Mouse (Mus musculus) gastrocnemius, postnatal 14 days (tissue): ENCODE data around the gene Pik3c2g. TPM values are rescaled to one million over a fixed set of nuclear protein-coding genes. Genes with fewer than 3 reads are reported as not detected.

Source experiments
- DNase-seq: peaks from one replicate; pipeline ENCODE4 v3.0.0; 2021; ENCODE audit warnings: mixed read lengths
- intact Hi-C: fragments of 180-260 bp; cut with DNase I; formaldehyde crosslinking; loops from one replicate; pipeline ENCODE4 v1.15.1; 2025; ENCODE audit warnings: low total_unique reads
- total RNA-seq, 2 experiments: library from RNA; stranded (reverse); gene quantifications; 2 replicates each; pipeline ENCODE4 v1.2.3; 2021

Gene Pik3c2g
- total RNA-seq, 2 experiments from 2014 or later: 0.07 TPM; not detected in 1

- DNase-seq: no peak
- intact Hi-C loops: no loop called here
These were observed 132.7 kb downstream of the Pik3c2g start for GRCm38 (mm10) chr6:139719639-139720221.

- intact Hi-C loops: no loop called here
- no peak for DNase-seq
These were observed 148.9 kb downstream of the Pik3c2g start for GRCm38 (mm10) chr6:139735708-139736626.

- intact Hi-C loops: no loop called here
- no peak for DNase-seq
These were observed 151.3 kb downstream of the Pik3c2g start for GRCm38 (mm10) chr6:139738350-139738749.

GRCm38 (mm10) chr6:139742693-139743432 lies 155.8 kb downstream of the Pik3c2g start:
- DNase-seq: no peak
- intact Hi-C loops: no loop called here

- intact Hi-C loops: no loop called here
- no peak for DNase-seq
These were observed 159.9 kb downstream of the Pik3c2g start for GRCm38 (mm10) chr6:139746758-139747479.

GRCm38 (mm10) chr6:139748091-139748771 lies 161.2 kb downstream of the Pik3c2g start:
- intact Hi-C loops: no loop called here
- DNase-seq: no peak

- intact Hi-C loops: no loop called here
- no peak for DNase-seq
These were observed 163.6 kb downstream of the Pik3c2g start for GRCm38 (mm10) chr6:139750599-139750998.

GRCm38 (mm10) chr6:139751022-139751421 lies 164.0 kb downstream of the Pik3c2g start:
- intact Hi-C loops: no loop called here
- no peak for DNase-seq

GRCm38 (mm10) chr6:139757876-139758275 lies 170.9 kb downstream of the Pik3c2g start:
- no peak for DNase-seq
- intact Hi-C loops: no loop called here

- intact Hi-C loops: no loop called here
- DNase-seq: no peak
These were observed 174.0 kb downstream of the Pik3c2g start for GRCm38 (mm10) chr6:139760978-139761377.

- intact Hi-C loops: no loop called here
- DNase-seq: no peak
These were observed 177.4 kb downstream of the Pik3c2g start for GRCm38 (mm10) chr6:139764398-139764797.

- DNase-seq: no peak
- intact Hi-C loops: no loop called here
These were observed 182.9 kb downstream of the Pik3c2g start for GRCm38 (mm10) chr6:139769744-139770473.

GRCm38 (mm10) chr6:139770535-139770934 lies 183.5 kb downstream of the Pik3c2g start:
- intact Hi-C loops: no loop called here

GRCm38 (mm10) chr6:139777576-139778282 lies 190.7 kb downstream of the Pik3c2g start:
- DNase-seq: no peak
- intact Hi-C loops: no loop called here

More at GRCm38 (mm10) chr6:139770535-139770934, 183.5 kb downstream of the Pik3c2g start:
- DNase-seq: no peak

- intact Hi-C loops: no loop called here
- no peak for DNase-seq
These were observed 193.0 kb downstream of the Pik3c2g start for GRCm38 (mm10) chr6:139780028-139780427.

- no peak for DNase-seq
- intact Hi-C loops: no loop called here
These were observed 202.5 kb downstream of the Pik3c2g start for GRCm38 (mm10) chr6:139789479-139789878.

- no peak for DNase-seq
- intact Hi-C loops: no loop called here
These were observed 212.7 kb downstream of the Pik3c2g start for GRCm38 (mm10) chr6:139799541-139800226.
